9 mouse cellular contexts compared by ENCODE assay signal in the genomic region with DNA sequence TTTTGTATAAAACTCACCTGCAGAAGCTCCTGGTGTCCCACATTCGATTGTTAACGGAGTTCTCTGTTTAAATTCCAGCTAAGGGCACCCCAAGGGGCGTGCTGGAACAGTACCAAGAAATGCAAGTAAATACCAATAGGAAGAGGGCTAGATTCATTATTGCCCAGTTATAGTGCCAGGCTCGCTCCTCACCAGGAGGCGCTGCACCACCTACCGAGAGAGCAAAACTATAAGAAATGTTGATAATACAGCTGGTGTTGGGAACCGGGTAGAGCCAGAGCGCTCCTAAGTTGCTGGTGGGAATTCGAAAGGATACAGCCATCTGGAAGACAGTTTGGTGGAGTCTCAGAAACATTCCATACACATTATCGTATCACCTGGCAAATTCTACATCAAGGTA. TPM values are rescaled to one million over a fixed set of nuclear protein-coding genes. Genes with fewer than 3 reads are reported as not detected.
A peak's percentile ranks its signal among the peaks of the same experiment; 100 is the strongest.
DNase-seq lines count a peak whose midpoint lies in the region; ATAC-seq and TF ChIP-seq lines count a peak whose summit lies in the region.
"Had no signal": no experiment of that assay in that cellular context is flagged by ENCODE, and none has a peak within 500 bp of the region (broad histone marks: within the 10 kb centered on the region; RNA-seq: fewer than 3 reads in every experiment).

No protein-coding gene starts in this region.

- H3K4me1 ChIP-seq in heart, postnatal 0 days (ENCODE audit: control insufficient read depth, insufficient read depth), result peaks cover 16% of the 10 kb centered on the region
- peaks cover 48% of the 10 kb centered on the region for H3K4me1 ChIP-seq in thymus, adult 2 months (replicated peaks; ENCODE audit: control insufficient read depth, insufficient read depth, low read length)
- peaks cover 26% of the 10 kb centered on the region for H3K4me1 ChIP-seq in liver, embryonic 15.5 days (replicated peaks)

- H3K4me3 ChIP-seq in heart, postnatal 0 days (ENCODE audit: low read depth, low read length), result no peak overlapping the region
- H3K4me3 ChIP-seq in thymus, adult 2 months (ENCODE audit: control insufficient read depth, insufficient read depth, low read length), result no peak overlapping the region
- H3K4me3 ChIP-seq in liver, embryonic 15.5 days (replicated peaks), result no peak overlapping the region
- H3K4me3 ChIP-seq: heart, embryonic 15.5 days had no signal

- DNase-seq in heart, postnatal 0 days (ENCODE audit: low spot score), result no peak
- no peak for DNase-seq in heart, postnatal 10 days
- DNase-seq in thymus, adult 2 months, result peak; percentile 29
- DNase-seq in thymus, postnatal 0 days (ENCODE audit: low spot score), result no peak
- DNase-seq in frontal cortex, postnatal 14 days (ENCODE audit: low spot score in 2 of 2), result no peak
- DNase-seq in cerebellum, postnatal 36 days, result no peak
- DNase-seq in cerebellum, adult 11-12 months, result no peak

- H3K36me3 ChIP-seq in heart, postnatal 0 days (replicated peaks; ENCODE audit: control insufficient read depth, insufficient read depth, low read length), result no peaks in the 10 kb centered on the region
- H3K36me3 ChIP-seq in thymus, adult 2 months (ENCODE audit: control insufficient read depth, insufficient read depth, low read length), result no peaks in the 10 kb centered on the region
- no peaks in the 10 kb centered on the region for H3K36me3 ChIP-seq in liver, embryonic 15.5 days (replicated peaks)
- H3K36me3 ChIP-seq: heart, embryonic 15.5 days had no signal

- H3K27me3 ChIP-seq in heart, postnatal 0 days (ENCODE audit: control insufficient read depth, insufficient read depth, low read length), result no peaks in the 10 kb centered on the region
- H3K27me3 ChIP-seq in thymus, adult 2 months (ENCODE audit: control insufficient read depth, insufficient read depth, low read length), result no peaks in the 10 kb centered on the region
- no peaks in the 10 kb centered on the region for H3K27me3 ChIP-seq in liver, embryonic 15.5 days
- H3K27me3 ChIP-seq: heart, embryonic 15.5 days had no signal

- no peak for ATAC-seq in heart, postnatal 0 days (ENCODE audit: insufficient read depth, low read depth)
- no peak for ATAC-seq in liver, embryonic 15.5 days (ENCODE audit: insufficient read depth)

- 87% methylated on average over 10 of the region's 10 CpGs for WGBS in heart, postnatal 0 days
- WGBS in thymus, adult 2 months, result 92% methylated on average over 10 of the region's 10 CpGs
- 67% methylated on average over 10 of the region's 10 CpGs for WGBS in liver, embryonic 15.5 days (ENCODE audit: insufficient replicate concordance)

- no peak overlapping the region for H3K9ac ChIP-seq in heart, postnatal 0 days (replicated peaks; ENCODE audit: low read depth, low read length)
- no peak overlapping the region for H3K9ac ChIP-seq in liver, embryonic 15.5 days
- H3K9ac ChIP-seq: heart, embryonic 15.5 days had no signal

- TF ChIP-seq EP300 in heart, postnatal 0 days (IDR thresholded peaks at IDR 0.05; ENCODE audit: low read depth), result no peak

- TF ChIP-seq CTCF in heart, postnatal 0 days (IDR thresholded peaks at IDR 0.05; ENCODE audit: low read depth), result peak; percentile 10; the same call in 1 of the 2 replicates
- no peak for TF ChIP-seq CTCF in thymus, adult 2 months (IDR thresholded peaks at IDR 0.05; ENCODE audit: borderline replicate concordance, control insufficient read depth, extremely low read depth, insufficient read depth, low read length, poor library complexity)

- H3K27ac ChIP-seq in heart, postnatal 0 days (ENCODE audit: low read depth), result no peak overlapping the region
- no peak overlapping the region for H3K27ac ChIP-seq in thymus, adult 2 months (ENCODE audit: control insufficient read depth, insufficient read depth, low read length)
- peak overlapping the region; percentile 56; the same call in 1 of the 2 replicates for H3K27ac ChIP-seq in liver, embryonic 15.5 days (replicated peaks)
- H3K27ac ChIP-seq: heart, embryonic 15.5 days had no signal

- intact Hi-C loops in heart, postnatal 10 days (cut with DNase I), result no loop called here

- TF ChIP-seq POLR2A in thymus, adult 2 months (IDR thresholded peaks at IDR 0.05; ENCODE audit: control insufficient read depth, extremely low read depth, insufficient read depth, low read length, poor library complexity), result no peak

- H3K9me3 ChIP-seq in heart, postnatal 0 days (replicated peaks; ENCODE audit: control insufficient read depth, low read length), result no peaks in the 10 kb centered on the region
- no peaks in the 10 kb centered on the region for H3K9me3 ChIP-seq in liver, embryonic 15.5 days (replicated peaks)
- H3K9me3 ChIP-seq: heart, embryonic 15.5 days had no signal

- no peak overlapping the region for H3K4me2 ChIP-seq in heart, postnatal 0 days (ENCODE audit: low read depth, low read length)
- H3K4me2 ChIP-seq in liver, embryonic 15.5 days, result no peak overlapping the region
- H3K4me2 ChIP-seq: heart, embryonic 15.5 days had no signal

RNA-seq across cellular contexts. Expression of a gene that starts 56.7 kb away (rescaled TPM):
- total RNA-seq in heart, postnatal 0 days (2014; rRNA removed; ENCODE audit: low replicate concordance), result 9.8 and 11.7 TPM in 2 replicates
- polyA plus RNA-seq in heart, postnatal 0 days (2015; fragmentation: Nextera tagmentation; extraction: Ambion mirVana), result 0.74 and 0.97 TPM in 2 replicates
- total RNA-seq in heart, postnatal 10 days (2021), result 1 to 10 TPM; 7.0 to 8.6 TPM
- polyA plus RNA-seq in thymus, adult 2 months (2012; rRNA removed), result 16.2 and 20.0 TPM in 2 replicates
- polyA plus RNA-seq in thymus, postnatal 0 days (2015; fragmentation: Nextera tagmentation; extraction: Ambion mirVana), result 4.0 and 4.2 TPM in 2 replicates
- polyA plus RNA-seq in liver, embryonic 15.5 days (2015; fragmentation: Nextera tagmentation; extraction: Ambion mirVana), result 2.4 and 2.5 TPM in 2 replicates

RNA-seq across cellular contexts. Expression of a gene that starts 56.8 kb away (rescaled TPM):
- 31.8 and 46.3 TPM in 2 replicates for total RNA-seq in heart, postnatal 0 days (2014; rRNA removed; ENCODE audit: low replicate concordance)
- polyA plus RNA-seq in heart, postnatal 0 days (2015; fragmentation: Nextera tagmentation; extraction: Ambion mirVana), result 14.1 and 17.2 TPM in 2 replicates
- total RNA-seq in heart, postnatal 10 days (2021), result 10 to 100 TPM; 22.0 to 24.9 TPM
- 96.5 and 106 TPM in 2 replicates for polyA plus RNA-seq in thymus, adult 2 months (2012; rRNA removed)
- polyA plus RNA-seq in thymus, postnatal 0 days (2015; fragmentation: Nextera tagmentation; extraction: Ambion mirVana), result 60.5 and 60.6 TPM in 2 replicates
- polyA plus RNA-seq in liver, embryonic 15.5 days (2015; fragmentation: Nextera tagmentation; extraction: Ambion mirVana), result 27.5 and 29.5 TPM in 2 replicates
